Mouse (Mus musculus): ENCODE results near the gene Zfp943.

DNA sequence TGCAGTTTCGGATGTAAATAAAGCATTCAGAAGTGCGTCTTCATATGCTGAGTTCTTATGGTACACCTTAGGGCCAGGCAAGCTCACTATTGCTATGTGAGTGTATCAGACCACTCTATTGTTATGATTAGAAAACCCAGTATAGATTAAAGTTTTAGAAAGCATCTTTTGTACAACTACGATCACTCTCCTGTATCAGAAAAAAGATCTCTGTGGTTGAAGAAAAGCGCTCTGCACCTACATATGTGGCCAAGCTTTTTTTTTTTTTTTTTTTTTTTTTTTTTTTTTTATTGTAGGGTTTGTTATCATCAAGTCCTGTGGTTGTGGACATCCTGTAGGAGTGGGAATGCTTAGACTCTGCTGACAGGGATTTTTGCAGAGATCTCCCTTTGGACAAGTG, 950 bp downstream of the Zfp943 start:
- TF ChIP-seq CTCF (IDR thresholded peaks at IDR 0.05; ENCODE audit: control insufficient read depth, insufficient read depth, insufficient replicate concordance, low read depth, low read length), result no peak
- TF ChIP-seq POLR2A (IDR thresholded peaks at IDR 0.05; ENCODE audit: control insufficient read depth, low read depth, low read length), result no peak
